Mouse (Mus musculus): Measurements from ENCODE around the gene Actg2.

- TF ChIP-seq GATA1 (IDR thresholded peaks at IDR 0.05; ENCODE audit: borderline replicate concordance, low read length) = no peak
- TF ChIP-seq FLI1 (IDR thresholded peaks at IDR 0.05; ENCODE audit: low read length) = no peak
Measured at GRCm38 (mm10) chr6:83541756-83542456, 5.8 kb upstream of the Actg2 start.
